Mouse (Mus musculus) monocyte, adult 5-6 weeks (primary cell): Measurements from ENCODE around the gene Rps11. TPM values are rescaled to one million over a fixed set of nuclear protein-coding genes. Genes with fewer than 3 reads are reported as not detected.
A peak's percentile ranks its signal among the peaks of the same experiment; 100 is the strongest.
"Not testable (repeated sequence)": the region's sequence is repeated elsewhere in the genome, so short reads cannot be mapped to it uniquely, and the experiment has no call there.

Experiments
- ATAC-seq: fragments of 153-309, 156-312 bp; replicated peaks from 2 replicates; pipeline ENCODE4 v1.8.0; 2017; ENCODE audit warnings: mild to moderate bottlenecking; ENCODE audit not compliant: low TSS enrichment, insufficient number of reproducible peaks, severe bottlenecking, poor library complexity, low FRiP score
- total RNA-seq: library from RNA; stranded (forward); fragments of 200-1000, 200-491, 200-594 nt; gene quantifications from 3 replicates; pipeline ENCODE4 v1.2.3, GENCODE M21; 2017

The Rps11 gene
- total RNA-seq, 1 experiment from 2014 or later: 1,516 TPM

- not testable (repeated sequence) for ATAC-seq
These were observed 28.3 kb downstream of the Rps11 start for GRCm38 (mm10) chr7:45095965-45096364.

- peak; percentile 59 for ATAC-seq
These were observed 28.9 kb downstream of the Rps11 start for GRCm38 (mm10) chr7:45095367-45095766.

GRCm38 (mm10) chr7:45094121-45094520 is 30.1 kb downstream of the Rps11 start:
- ATAC-seq: no peak

- ATAC-seq: no peak
These were observed 30.7 kb downstream of the Rps11 start for GRCm38 (mm10) chr7:45093516-45093905.

GRCm38 (mm10) chr7:45092828-45093515 is 31.3 kb downstream of the Rps11 start:
- no peak for ATAC-seq

GRCm38 (mm10) chr7:45092048-45092447 is 32.2 kb downstream of the Rps11 start, which contains the start of gene Rcn3:
TSS of gene Rcn3 (minus strand) at chr7:45092221.
- no peak for ATAC-seq

- peak; percentile 41; the same call in 1 of the 2 replicates for ATAC-seq
These were observed 32.9 kb downstream of the Rps11 start for GRCm38 (mm10) chr7:45091001-45091990.

GRCm38 (mm10) chr7:45090251-45090977 is 33.8 kb downstream of the Rps11 start:
- ATAC-seq: no peak

GRCm38 (mm10) chr7:45088597-45088996 is 35.6 kb downstream of the Rps11 start:
- ATAC-seq: no peak

GRCm38 (mm10) chr7:45086084-45086483 is 38.2 kb downstream of the Rps11 start:
- ATAC-seq: no peak

- peak; percentile 2; the same call in 1 of the 2 replicates for ATAC-seq
These were observed 40.8 kb downstream of the Rps11 start for GRCm38 (mm10) chr7:45083300-45083890.

- peak; percentile 82 for ATAC-seq
These were observed 41.6 kb downstream of the Rps11 start for GRCm38 (mm10) chr7:45082401-45083299.

- no peak for ATAC-seq
These were observed 43.2 kb downstream of the Rps11 start for GRCm38 (mm10) chr7:45081016-45081415.

GRCm38 (mm10) chr7:45079856-45080255 is 44.4 kb downstream of the Rps11 start:
- ATAC-seq: peak; percentile 30; the same call in 1 of the 2 replicates

- peak; percentile 10; the same call in 1 of the 2 replicates for ATAC-seq
These were observed 45.7 kb downstream of the Rps11 start for GRCm38 (mm10) chr7:45078513-45078912.

GRCm38 (mm10) chr7:45077829-45078228 is 46.4 kb downstream of the Rps11 start:
- no peak for ATAC-seq

GRCm38 (mm10) chr7:45077322-45077721 is 46.9 kb downstream of the Rps11 start:
- ATAC-seq: no peak

- no peak for ATAC-seq
These were observed 47.7 kb downstream of the Rps11 start for GRCm38 (mm10) chr7:45076501-45076900.
